Mouse (Mus musculus): ENCODE measurements around the gene Pitpna.

DNA sequence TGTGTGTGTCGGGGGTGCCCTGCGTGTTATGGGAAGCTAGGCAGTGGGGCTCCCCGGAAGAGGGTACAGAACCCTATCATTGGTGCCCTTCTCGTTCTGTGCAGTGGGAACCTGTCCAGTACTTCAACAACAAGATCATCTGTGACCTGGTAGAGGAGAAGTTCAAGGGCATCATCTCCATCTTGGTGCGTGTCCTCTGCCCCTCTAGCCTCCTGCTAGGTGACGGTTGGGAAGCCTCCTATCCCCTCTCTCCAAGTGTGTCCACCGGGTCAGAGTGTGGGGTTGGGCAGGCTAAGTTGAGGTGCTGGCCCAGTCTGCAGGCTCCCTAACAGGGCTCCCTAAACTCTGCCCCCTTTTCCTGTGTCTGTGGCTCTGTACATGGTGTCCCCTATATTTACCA lies 74.2 kb downstream of the Pitpna start:
- TF ChIP-seq CTCF (IDR thresholded peaks at IDR 0.05; ENCODE audit: insufficient read depth, low read depth, low read length), result no peak
- no peak for TF ChIP-seq POLR2A (IDR thresholded peaks at IDR 0.05; ENCODE audit: insufficient read depth, low read depth, low read length)
